Mouse (Mus musculus) cerebellum, adult 2 months (tissue): Measurements from ENCODE around the gene Atp1a1. TPM values are rescaled to one million over a fixed set of nuclear protein-coding genes. Genes with fewer than 3 reads are reported as not detected.

Experiments used
- DNase-seq, 2 experiments: peaks; one replicate each; pipeline ENCODE4 v3.0.0; 2021
- H3K27ac ChIP-seq: fragments of 200-500 bp; 2 replicates; pipeline ENCODE4 v1.5.1; 2012; ENCODE audit warnings: low read length, control low read depth, inconsistent platforms; ENCODE audit not compliant: insufficient read depth
- H3K27me3 ChIP-seq: fragments of 200-500 bp; 2 replicates; pipeline ENCODE4 v1.6.1; 2012; ENCODE audit warnings: inconsistent platforms, mild to moderate bottlenecking, low read length, moderate library complexity; ENCODE audit not compliant: control insufficient read depth, insufficient read depth
- H3K4me1 ChIP-seq: fragments of 200-500 bp; 2 replicates; pipeline ENCODE4 v1.6.1; 2011; ENCODE audit warnings: low read length; ENCODE audit not compliant: control insufficient read depth, insufficient read depth
- H3K4me3 ChIP-seq: fragments of 200-500 bp; replicated peaks from 2 replicates; pipeline ENCODE3; 2011; ENCODE audit warnings: mild to moderate bottlenecking, low read depth, low read length, control low read depth; ENCODE audit not compliant: insufficient read depth
- CTCF ChIP-seq: fragments of 200-500 bp; IDR thresholded peaks from 2 replicates; pipeline ENCODE4 v1.5.1; 2011; ENCODE audit warnings: low read depth, mild to moderate bottlenecking, control low read depth, low read length, moderate library complexity, borderline replicate concordance; ENCODE audit not compliant: insufficient read depth
- POLR2A ChIP-seq: fragments of 200-500 bp; IDR thresholded peaks from 2 replicates; pipeline ENCODE4 v1.6.1; 2011; ENCODE audit warnings: low read length, control low read depth, borderline replicate concordance; ENCODE audit not compliant: insufficient read depth
- WGBS: fragments of 180-500 bp; shearing (Covaris S2); methylation state at CpG from one replicate; pipeline ENCODE4 v1.1.7; 2018; 5-methylcytosine and 5-hydroxymethylcytosine counted together
- polyA plus RNA-seq: library from polyadenylated mRNA; depleted of rRNA; stranded (reverse); fragments of >200 nt; gene quantifications from 2 replicates; pipeline ENCODE4 v1.2.3, GENCODE M21; 2012

Atp1a1 gene
- polyA plus RNA-seq, 1 experiment = 826 TPM

- peak overlapping the region; percentile 30 for H3K4me3 ChIP-seq
- TF ChIP-seq POLR2A = no peak
- TF ChIP-seq CTCF = no peak
- WGBS = 25% methylated on average over 14 of the region's 14 CpGs
- peaks cover 55% of the 10 kb centered on the region for H3K4me1 ChIP-seq
- H3K27ac ChIP-seq = peak overlapping the region; percentile 33; the same call in 1 of the 2 replicates
- no peaks in the 10 kb centered on the region for H3K27me3 ChIP-seq
- DNase-seq = peak in 1 of 2 experiments; percentile 34
These were observed 8.4 kb downstream of the Atp1a1 start for GRCm38 (mm10) chr3:101595866-101596630.

- Histone ChIP-seq H3K4me3 (peak overlapping the region; percentile 25), H3K27ac (peak overlapping the region; percentile 7; the same call in 1 of the 2 replicates), H3K4me1 (peaks cover 65% of the 10 kb centered on the region), H3K27me3 (no peaks in the 10 kb centered on the region)
- DNase-seq = peak in 1 of 2 experiments; percentile 18
- 28% methylated on average over 5 of the region's 5 CpGs for WGBS
- TF ChIP-seq CTCF = no peak
- no peak for TF ChIP-seq POLR2A
These were observed 9.5 kb downstream of the Atp1a1 start for GRCm38 (mm10) chr3:101594982-101595381.

- H3K27me3 ChIP-seq = no peaks in the 10 kb centered on the region
- WGBS = 54% methylated on average over 7 of the region's 7 CpGs
- TF ChIP-seq CTCF (no peak), POLR2A (no peak)
- DNase-seq = no peak
- no peak overlapping the region for H3K27ac ChIP-seq
- no peak overlapping the region for H3K4me3 ChIP-seq
- H3K4me1 ChIP-seq = peaks cover 72% of the 10 kb centered on the region
These were observed 11.2 kb downstream of the Atp1a1 start for GRCm38 (mm10) chr3:101593266-101593651.

- peak in 1 of 2 experiments; percentile 14 for DNase-seq
- H3K27ac ChIP-seq = no peak overlapping the region
- TF ChIP-seq CTCF = no peak
- no peak for TF ChIP-seq POLR2A
These were observed 11.9 kb downstream of the Atp1a1 start for GRCm38 (mm10) chr3:101592281-101593265.

GRCm38 (mm10) chr3:101590380-101590779 is 14.1 kb downstream of the Atp1a1 start:
- H3K27ac ChIP-seq = no peak overlapping the region
- WGBS = 47% methylated on average over 16 of the region's 16 CpGs
- DNase-seq = peak in 1 of 2 experiments; percentile 45
- TF ChIP-seq CTCF (no peak), POLR2A (no peak)
- H3K27me3 ChIP-seq = no peaks in the 10 kb centered on the region
- peaks cover 66% of the 10 kb centered on the region for H3K4me1 ChIP-seq
- H3K4me3 ChIP-seq = no peak overlapping the region

More at GRCm38 (mm10) chr3:101592281-101593265, 11.9 kb downstream of the Atp1a1 start:
- no peak overlapping the region for H3K4me3 ChIP-seq
- 60% methylated on average over 21 of the region's 21 CpGs for WGBS
- H3K4me1 ChIP-seq = peaks cover 70% of the 10 kb centered on the region
- no peaks in the 10 kb centered on the region for H3K27me3 ChIP-seq

GRCm38 (mm10) chr3:101588299-101588698 is 16.2 kb downstream of the Atp1a1 start:
- TF ChIP-seq CTCF (no peak), POLR2A (no peak)
- no peak overlapping the region for H3K4me3 ChIP-seq
- H3K4me1 ChIP-seq = peaks cover 48% of the 10 kb centered on the region
- 36% methylated on average over 7 of the region's 7 CpGs for WGBS
- no peak overlapping the region for H3K27ac ChIP-seq
- no peaks in the 10 kb centered on the region for H3K27me3 ChIP-seq
- DNase-seq = peak in 1 of 2 experiments; percentile 35

- Histone ChIP-seq H3K27ac (no peak overlapping the region), H3K4me3 (no peak overlapping the region), H3K4me1 (peaks cover 44% of the 10 kb centered on the region), H3K27me3 (no peaks in the 10 kb centered on the region)
- 39% methylated on average over 12 of the region's 12 CpGs for WGBS
- no peak for TF ChIP-seq CTCF
- TF ChIP-seq POLR2A = no peak
- DNase-seq = peak; percentile 39 to 62
These were observed 17.7 kb downstream of the Atp1a1 start for GRCm38 (mm10) chr3:101586794-101587193.

GRCm38 (mm10) chr3:101578072-101578471 is 26.4 kb downstream of the Atp1a1 start:
- DNase-seq = peak in 1 of 2 experiments; percentile 41
- no peak overlapping the region for H3K4me3 ChIP-seq
- H3K27ac ChIP-seq = peak overlapping the region; percentile 63
- 17% methylated on average over 3 of the region's 3 CpGs for WGBS
- no peaks in the 10 kb centered on the region for H3K27me3 ChIP-seq
- no peak for TF ChIP-seq CTCF
- H3K4me1 ChIP-seq = peaks cover 54% of the 10 kb centered on the region
